Mouse (Mus musculus) brain, embryonic 14.5 days (tissue): ENCODE measurements around the gene Adam6b.

Experiments
- CTCF ChIP-seq: fragments of 200-500 bp; IDR thresholded peaks from 2 replicates; pipeline ENCODE4 v1.5.1; 2012; ENCODE audit warnings: inconsistent platforms, mild to moderate bottlenecking, moderate library complexity, borderline replicate concordance; ENCODE audit not compliant: insufficient read depth, insufficient read length; ENCODE audit errors: extremely low read depth
- POLR2A ChIP-seq: fragments of 200-500 bp; IDR thresholded peaks from 2 replicates; pipeline ENCODE4 v1.6.1; 2012; ENCODE audit warnings: mild to moderate bottlenecking, inconsistent platforms, borderline replicate concordance; ENCODE audit not compliant: poor library complexity, insufficient read depth, insufficient read length, severe bottlenecking; ENCODE audit errors: extremely low read depth

GRCm38 (mm10) chr12:113484971-113485485 lies 4.3 kb upstream of the Adam6b start:
- TF ChIP-seq CTCF (no peak), POLR2A (no peak)
